Mouse (Mus musculus): Measurements from ENCODE around the gene Nt5dc1.
"Not testable (repeated sequence)": the region's sequence is repeated elsewhere in the genome, so short reads cannot be mapped to it uniquely, and the experiment has no call there.

The Nt5dc1 gene

GRCm38 (mm10) chr10:34316571-34317216 lies 101.7 kb downstream of the Nt5dc1 start:
- peak; percentile 19 for DNase-seq (ENCODE audit: inconsistent ontology term)

DNA sequence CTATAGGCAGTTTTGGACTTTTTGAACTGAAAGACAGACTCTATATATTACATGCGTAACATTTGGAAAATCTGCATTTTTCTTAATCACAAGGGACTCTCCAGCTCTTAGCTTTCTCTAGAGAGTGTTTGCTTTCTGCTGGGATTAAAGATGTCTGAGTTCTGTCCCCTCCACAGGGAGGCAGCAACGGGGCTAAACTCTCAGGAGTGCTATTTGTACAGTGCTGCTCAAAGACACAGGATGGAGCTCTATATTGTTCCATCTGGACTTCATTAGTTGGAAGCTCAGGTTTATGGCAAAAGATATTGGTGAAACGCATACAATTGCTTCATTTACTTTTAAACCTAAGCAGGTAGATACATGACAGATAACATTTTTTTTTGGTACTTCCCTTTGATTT lies 105.8 kb downstream of the Nt5dc1 start:
- no peak for DNase-seq (ENCODE audit: inconsistent ontology term)

GRCm38 (mm10) chr10:34309915-34310685 lies 108.3 kb downstream of the Nt5dc1 start:
- no peak for DNase-seq (ENCODE audit: inconsistent ontology term)

DNA sequence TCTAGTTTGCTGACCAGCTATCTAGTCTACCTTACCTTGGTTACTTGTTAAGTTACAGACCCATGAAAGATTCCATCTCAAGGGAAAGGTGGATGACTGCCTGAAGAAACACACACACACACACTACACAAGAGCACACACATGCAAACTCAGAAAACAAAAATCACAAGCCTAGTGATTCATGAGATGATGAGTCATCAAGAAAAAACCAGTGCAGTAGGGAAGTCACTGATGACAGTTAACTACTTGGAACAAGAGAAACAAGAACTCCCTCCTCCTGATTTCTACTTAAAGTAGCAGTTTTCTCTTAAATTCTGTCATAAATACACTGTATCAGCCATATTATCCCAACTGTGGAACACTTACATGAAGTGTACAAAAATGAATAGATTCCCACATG lies 111.3 kb downstream of the Nt5dc1 start:
- no peak for DNase-seq (ENCODE audit: inconsistent ontology term)

DNA sequence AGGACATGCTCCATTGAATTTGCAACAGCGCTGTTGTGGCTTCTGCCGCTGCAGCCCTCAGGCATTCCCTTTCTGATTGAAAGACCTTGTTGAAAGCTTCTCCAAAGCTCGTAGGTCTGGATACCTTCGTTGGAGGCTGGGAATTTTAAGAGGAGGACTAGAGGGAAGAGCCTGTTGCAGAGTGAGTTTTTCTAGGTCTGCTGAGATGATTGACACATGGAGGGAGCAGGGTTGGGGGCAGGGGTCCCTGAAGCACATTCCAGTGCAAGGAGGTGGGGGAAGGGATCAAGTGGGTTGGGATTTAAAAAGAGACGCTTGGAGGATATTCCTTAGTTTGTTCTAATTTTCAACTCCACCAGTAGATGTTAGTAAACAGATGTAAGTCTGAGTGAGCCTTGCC lies 118.0 kb downstream of the Nt5dc1 start:
- no peak for DNase-seq (ENCODE audit: inconsistent ontology term)

DNA sequence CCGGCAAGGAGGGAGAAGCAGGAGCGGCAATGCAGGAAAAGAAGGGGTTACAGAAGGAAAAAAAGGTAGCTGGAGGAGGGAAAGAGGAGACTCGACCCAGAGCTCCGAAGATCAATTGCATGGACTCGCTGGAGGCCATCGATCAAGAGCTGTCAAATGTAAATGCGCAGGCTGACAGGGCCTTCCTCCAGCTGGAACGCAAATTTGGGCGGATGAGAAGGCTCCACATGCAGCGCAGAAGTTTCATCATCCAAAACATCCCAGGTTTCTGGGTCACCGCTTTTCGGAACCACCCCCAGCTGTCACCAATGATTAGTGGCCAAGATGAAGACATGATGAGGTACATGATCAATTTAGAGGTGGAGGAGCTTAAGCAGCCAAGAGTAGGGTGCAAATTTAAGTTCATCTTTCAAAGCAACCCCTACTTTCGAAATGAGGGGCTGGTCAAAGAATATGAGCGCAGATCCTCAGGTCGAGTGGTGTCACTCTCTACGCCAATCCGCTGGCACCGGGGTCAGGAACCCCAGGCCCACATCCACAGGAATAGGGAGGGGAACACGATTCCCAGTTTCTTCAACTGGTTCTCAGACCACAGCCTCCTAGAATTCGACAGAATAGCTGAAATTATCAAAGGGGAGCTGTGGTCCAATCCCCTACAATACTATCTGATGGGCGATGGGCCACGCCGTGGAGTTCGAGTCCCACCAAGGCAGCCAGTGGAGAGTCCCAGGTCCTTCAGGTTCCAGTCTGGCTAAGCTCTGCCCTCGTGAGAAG lies 120.2 kb downstream of the Nt5dc1 start:
- peak; percentile 49 for DNase-seq (ENCODE audit: inconsistent ontology term)

- DNase-seq (ENCODE audit: inconsistent ontology term): peak; percentile 85
These were observed 120.9 kb downstream of the Nt5dc1 start, which contains the start of gene Tspyl4 for GRCm38 (mm10) chr10:34297299-34297979. Gene Tspyl4 (plus strand): TSS chr10:34297442.

DNA sequence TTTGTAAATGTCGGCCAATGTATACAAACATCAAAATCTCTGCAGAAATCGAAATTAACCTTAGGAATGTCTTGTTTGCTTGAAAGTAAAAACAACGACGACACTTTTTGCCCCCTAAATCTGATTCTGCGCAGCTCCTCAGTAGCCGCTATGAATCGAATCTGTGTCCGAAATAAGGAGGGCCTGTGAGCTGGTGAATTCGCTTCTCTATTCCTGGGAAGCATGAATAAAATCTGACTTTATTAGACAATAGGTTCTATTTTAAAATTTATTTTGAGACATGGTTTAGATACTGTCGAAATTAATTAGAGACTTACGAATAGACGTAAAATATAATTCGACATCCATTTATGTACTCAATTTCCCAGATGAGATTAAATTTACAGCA lies 121.4 kb downstream of the Nt5dc1 start:
- DNase-seq (ENCODE audit: inconsistent ontology term): no peak

DNA sequence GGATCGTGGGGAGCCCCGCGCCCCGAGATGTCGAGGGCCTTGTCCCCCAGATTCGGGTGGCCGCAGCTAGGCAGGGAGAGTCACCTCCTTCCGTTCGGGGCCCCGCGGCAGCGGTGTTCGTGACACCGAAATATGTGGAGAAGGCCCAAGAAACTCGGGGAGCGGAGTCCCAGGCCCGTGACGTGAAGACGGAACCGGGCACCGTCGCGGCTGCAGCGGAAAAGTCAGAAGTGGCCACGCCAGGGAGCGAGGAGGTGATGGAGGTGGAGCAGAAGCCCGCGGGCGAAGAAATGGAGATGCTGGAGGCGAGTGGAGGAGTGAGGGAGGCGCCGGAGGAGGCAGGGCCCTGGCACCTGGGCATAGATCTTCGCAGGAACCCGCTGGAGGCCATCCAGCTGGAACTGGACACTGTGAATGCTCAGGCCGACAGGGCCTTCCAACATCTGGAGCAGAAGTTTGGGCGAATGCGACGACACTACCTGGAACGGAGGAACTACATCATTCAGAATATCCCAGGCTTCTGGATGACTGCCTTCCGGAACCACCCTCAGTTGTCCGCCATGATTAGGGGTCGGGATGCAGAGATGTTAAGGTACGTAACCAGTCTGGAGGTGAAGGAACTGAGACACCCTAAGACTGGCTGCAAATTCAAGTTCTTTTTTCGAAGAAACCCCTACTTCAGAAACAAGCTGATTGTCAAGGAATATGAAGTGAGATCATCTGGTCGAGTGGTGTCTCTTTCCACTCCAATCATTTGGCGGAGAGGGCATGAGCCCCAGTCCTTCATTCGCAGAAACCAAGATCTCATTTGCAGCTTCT lies 135.7 kb downstream of the Nt5dc1 start:
- no peak for DNase-seq (ENCODE audit: inconsistent ontology term)

DNA sequence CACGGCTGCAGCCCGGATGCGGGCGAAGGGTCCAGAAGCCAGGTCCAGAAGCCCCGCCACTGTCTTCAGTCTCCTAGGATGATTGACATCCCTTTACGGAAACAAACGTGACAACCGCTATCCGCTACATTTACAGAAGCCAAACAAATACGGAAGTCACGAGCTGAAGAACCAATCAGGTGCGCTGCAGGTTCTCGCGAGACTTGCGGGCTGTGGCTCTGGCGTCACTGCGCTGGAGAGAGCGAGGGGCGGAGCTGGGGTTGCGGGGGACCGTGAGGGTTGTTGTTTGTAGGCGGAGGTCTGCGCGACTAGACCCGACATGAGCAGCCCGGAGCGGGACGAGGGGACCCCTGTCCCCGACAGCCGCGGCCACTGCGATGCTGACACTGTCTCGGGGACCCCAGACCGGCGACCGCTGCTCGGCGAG lies 136.4 kb downstream of the Nt5dc1 start, which contains the start of gene Tspyl1:
Gene Tspyl1, plus strand, starts transcription at position 229 of the 427 bp plus-strand sequence.
- DNase-seq (ENCODE audit: inconsistent ontology term): peak; percentile 97

GRCm38 (mm10) chr10:34281211-34281961 lies 137.0 kb downstream of the Nt5dc1 start:
- peak; percentile 76 for DNase-seq (ENCODE audit: inconsistent ontology term)

- DNase-seq (ENCODE audit: inconsistent ontology term): peak; percentile 83
These were observed 137.7 kb downstream of the Nt5dc1 start for GRCm38 (mm10) chr10:34280591-34281175.

- DNase-seq (ENCODE audit: inconsistent ontology term): peak; percentile 64
These were observed 146.7 kb downstream of the Nt5dc1 start for GRCm38 (mm10) chr10:34271681-34272080.

DNA sequence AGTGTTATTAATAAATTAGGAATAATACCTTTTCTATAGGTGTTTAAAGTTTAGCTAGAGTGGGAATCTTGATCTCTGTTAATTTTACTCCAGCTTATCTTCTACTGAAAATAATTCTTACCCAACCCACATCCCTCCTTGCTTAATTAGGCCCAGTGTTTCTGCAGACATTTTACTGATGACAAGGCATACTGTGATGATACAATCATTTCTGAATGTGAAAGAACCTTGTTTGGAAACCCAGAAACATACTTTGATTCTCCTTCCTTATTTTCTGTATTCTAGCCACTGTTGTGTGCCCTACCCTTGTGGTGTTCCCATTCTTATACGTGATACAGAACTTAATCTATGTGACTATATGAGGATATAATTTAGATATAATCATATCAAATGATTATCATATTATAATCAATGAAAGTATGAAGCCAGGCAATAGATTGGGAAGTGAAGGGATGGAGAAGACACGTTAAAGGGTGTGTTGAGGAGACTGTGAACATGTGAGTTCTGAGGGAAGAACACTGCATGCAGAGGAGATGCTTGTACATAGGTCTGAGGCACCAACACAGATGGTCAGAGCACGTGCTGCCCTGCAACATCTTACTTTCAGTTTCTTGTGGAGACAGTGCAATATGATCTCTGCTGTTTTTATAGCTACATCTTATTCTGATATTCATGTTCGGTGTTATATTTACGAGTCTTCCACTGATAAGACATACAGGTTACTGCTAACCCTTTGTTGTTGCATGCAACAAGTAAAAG lies 150.9 kb downstream of the Nt5dc1 start:
- no peak for DNase-seq (ENCODE audit: inconsistent ontology term)

DNA sequence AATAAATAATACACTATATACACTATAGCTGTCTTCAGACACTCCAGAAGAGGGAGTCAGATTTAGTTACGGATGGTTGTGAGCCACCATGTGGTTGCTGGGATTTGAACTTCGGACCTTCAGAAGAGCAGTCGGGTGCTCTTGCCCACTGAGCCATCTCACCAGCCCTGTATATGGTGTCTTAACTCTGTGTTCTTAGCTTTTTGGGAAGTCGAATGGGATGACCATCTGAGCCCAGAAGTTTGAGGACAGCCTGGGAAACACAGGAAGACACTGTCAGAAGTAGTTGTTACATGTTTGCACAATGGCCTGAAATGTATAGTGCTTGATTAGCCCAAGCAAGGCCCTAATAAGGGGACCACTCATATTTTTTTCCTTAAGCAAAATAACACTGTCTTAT lies 153.2 kb downstream of the Nt5dc1 start:
- DNase-seq (ENCODE audit: inconsistent ontology term): no peak

DNA sequence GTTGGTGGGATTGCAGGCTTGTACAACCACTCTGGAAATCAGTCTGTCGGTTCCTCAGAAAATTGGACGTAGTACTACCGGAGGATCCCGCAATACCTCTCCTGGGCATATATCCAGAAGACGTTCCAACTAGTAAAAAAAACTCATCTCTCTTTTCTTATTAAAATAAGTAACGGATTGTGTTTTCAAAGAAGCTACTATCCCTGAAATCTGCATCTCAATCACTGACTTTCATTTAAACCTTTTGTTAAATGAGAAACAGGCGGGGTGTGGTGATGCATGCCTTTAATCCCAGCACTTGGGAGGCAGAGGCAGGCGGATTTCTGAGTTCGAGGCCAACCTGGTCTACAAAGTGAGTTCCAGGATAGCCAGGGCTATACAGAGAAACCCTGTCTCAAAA lies 165.5 kb downstream of the Nt5dc1 start:
- not testable (repeated sequence) for DNase-seq (ENCODE audit: inconsistent ontology term)

GRCm38 (mm10) chr10:34249594-34249993 lies 168.8 kb downstream of the Nt5dc1 start:
- DNase-seq (ENCODE audit: inconsistent ontology term): no peak

DNA sequence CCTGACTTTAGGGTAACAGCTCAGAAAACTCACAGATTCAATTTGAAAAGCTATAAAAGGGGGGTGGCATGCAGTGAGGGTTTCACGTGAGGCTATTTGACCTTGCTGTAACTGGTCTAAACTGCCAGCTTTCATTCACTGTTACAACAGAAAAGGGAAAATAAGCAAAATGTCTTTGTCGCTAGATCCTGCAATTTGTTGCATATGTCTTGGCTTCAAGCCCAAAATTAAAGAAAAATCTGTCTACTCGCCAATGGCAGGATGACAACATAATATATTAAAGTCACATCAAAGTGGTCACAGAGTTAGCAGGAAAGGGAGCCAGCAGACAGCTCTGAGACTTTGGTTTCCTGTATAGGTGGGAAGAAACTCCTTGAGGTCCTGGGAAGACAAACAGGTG lies 170.6 kb downstream of the Nt5dc1 start:
- DNase-seq (ENCODE audit: inconsistent ontology term): no peak

DNA sequence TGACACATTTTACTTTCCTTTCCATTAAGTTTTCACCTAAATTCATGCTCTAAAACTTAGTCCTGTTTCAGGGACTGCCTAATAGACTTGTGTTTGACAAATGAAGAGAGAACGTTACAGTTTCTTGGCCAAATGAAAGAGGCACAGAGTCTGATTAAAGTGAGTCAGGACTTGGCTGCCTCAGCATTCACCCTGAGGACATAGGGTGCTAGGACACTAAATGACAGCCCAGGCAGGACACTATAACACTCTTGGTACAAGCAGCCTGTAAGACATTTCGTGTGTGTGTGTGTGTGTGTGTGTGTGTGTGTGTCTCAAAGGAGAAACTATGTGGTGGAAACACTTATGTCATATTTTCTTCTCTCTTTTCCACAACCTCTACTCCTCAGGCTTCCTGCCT lies 172.2 kb downstream of the Nt5dc1 start:
- DNase-seq (ENCODE audit: inconsistent ontology term): peak; percentile 65
